Mouse (Mus musculus) G1E (cell line): ENCODE data around the gene Zg16.

Experiments used
- CTCF ChIP-seq: IDR thresholded peaks from 2 replicates; pipeline ENCODE4 v1.5.1; 2012; ENCODE audit warnings: low read depth, low read length, inconsistent platforms, mixed read lengths
- POLR2AphosphoS5 ChIP-seq: IDR thresholded peaks from 2 replicates; pipeline ENCODE4 v1.6.1; 2012; ENCODE audit warnings: low read depth, low read length, inconsistent platforms; ENCODE audit not compliant: insufficient replicate concordance
- TAL1 ChIP-seq: conservative IDR thresholded peaks from 2 replicates; pipeline ENCODE4 v1.6.1; 2012; ENCODE audit warnings: low read depth, low read length, inconsistent platforms, mixed read lengths

DNA sequence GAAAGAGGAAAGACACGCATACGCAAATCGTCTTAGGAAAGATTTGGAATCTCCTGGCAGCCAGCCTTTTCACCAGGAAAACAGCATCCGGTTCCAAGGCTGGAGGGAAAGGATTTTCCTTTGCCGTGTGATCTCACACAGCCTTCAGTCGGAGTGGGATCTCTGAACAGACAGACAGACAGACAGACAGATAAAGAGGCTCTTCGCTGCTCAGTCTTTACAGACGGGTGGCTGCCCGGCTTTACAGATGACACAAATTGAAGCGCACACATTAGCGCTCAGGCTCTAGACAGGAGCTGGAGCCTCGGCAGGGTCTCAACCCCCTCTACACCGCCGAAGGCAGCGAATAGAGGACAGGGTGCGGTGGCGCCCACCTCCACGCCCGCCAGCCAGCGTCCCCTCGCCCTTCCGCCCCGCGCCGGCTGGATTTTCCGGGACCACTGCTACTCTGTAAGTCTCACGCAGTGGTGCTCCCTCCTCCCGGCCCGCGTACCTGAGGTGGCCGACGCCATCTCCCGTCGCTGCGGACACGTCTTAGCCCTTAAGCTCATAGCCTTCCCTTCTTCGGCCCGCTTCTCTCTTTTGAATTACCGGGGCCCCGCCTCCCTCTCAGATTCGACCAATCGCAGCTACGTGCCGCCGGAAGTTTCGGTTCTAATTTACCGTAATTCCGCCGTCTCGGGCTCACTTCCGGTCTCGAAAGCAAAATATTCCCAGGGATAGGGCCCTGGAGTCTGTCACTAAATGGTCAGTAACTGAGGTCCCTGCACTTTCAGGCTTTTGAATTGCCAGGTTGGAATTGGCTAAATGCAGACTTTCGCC, 45.1 kb downstream of the Zg16 start, which contains the start of gene Kif22:
- no peak for TF ChIP-seq CTCF
- no peak for TF ChIP-seq TAL1
- TF ChIP-seq POLR2AphosphoS5, result no peak
